Mouse (Mus musculus) liver, embryonic 15.5 days (tissue): ENCODE results near the gene Cort. TPM values are rescaled to one million over a fixed set of nuclear protein-coding genes. Genes with fewer than 3 reads are reported as not detected.

Source experiments
- ATAC-seq: fragments of 200-750 bp; cut with Nextera tagmentation; 2 replicates; pipeline ENCODE4 v1.8.0; 2017; ENCODE audit warnings: moderate number of reproducible peaks, mild to moderate bottlenecking, moderate library complexity; ENCODE audit not compliant: insufficient read depth
- H3K27ac ChIP-seq: fragments of 300-500 bp; sonication (generic); replicated peaks from 2 replicates; pipeline ENCODE4 v1.5.1; 2015; ENCODE audit warnings: mild to moderate bottlenecking, inconsistent platforms
- H3K27me3 ChIP-seq: fragments of 300-500 bp; sonication (generic); 2 replicates; pipeline ENCODE4 v1.6.1; 2015; ENCODE audit warnings: mild to moderate bottlenecking, inconsistent platforms
- H3K36me3 ChIP-seq: fragments of 300-500 bp; sonication (generic); replicated peaks from 2 replicates; pipeline ENCODE4 v1.6.1; 2015; ENCODE audit warnings: moderate library complexity, mild to moderate bottlenecking, inconsistent platforms
- H3K4me1 ChIP-seq: fragments of 300-500 bp; sonication (generic); replicated peaks from 2 replicates; pipeline ENCODE4 v1.6.1; 2015; ENCODE audit warnings: inconsistent platforms
- H3K4me2 ChIP-seq: fragments of 300-500 bp; sonication (generic); 2 replicates; pipeline ENCODE4 v1.6.1; 2015; ENCODE audit warnings: moderate library complexity, mild to moderate bottlenecking, inconsistent platforms
- H3K4me3 ChIP-seq: fragments of 300-500 bp; sonication (generic); replicated peaks from 2 replicates; pipeline ENCODE4 v1.5.1; 2015; ENCODE audit warnings: mild to moderate bottlenecking, inconsistent platforms
- H3K9ac ChIP-seq: fragments of 300-500 bp; sonication (generic); 2 replicates; pipeline ENCODE4 v1.6.1; 2015; ENCODE audit warnings: moderate library complexity, mild to moderate bottlenecking, inconsistent platforms
- H3K9me3 ChIP-seq: fragments of 300-500 bp; sonication (generic); replicated peaks from 2 replicates; pipeline ENCODE4 v1.6.1; 2016; ENCODE audit warnings: inconsistent platforms
- WGBS: fragments of 180-500 bp; shearing (Covaris S2); methylation state at CpG from one replicate; pipeline ENCODE4 v1.1.7; 2015; ENCODE audit warnings: mixed read lengths; ENCODE audit not compliant: insufficient replicate concordance; 5-methylcytosine and 5-hydroxymethylcytosine counted together
- polyA plus RNA-seq: library from polyadenylated mRNA; unstranded; fragments of >200 nt; fragmentation: Nextera tagmentation; extraction: Ambion mirVana; gene quantifications from 2 replicates; pipeline ENCODE4 v1.2.1, GENCODE M21; 2015

Cort gene
- polyA plus RNA-seq, 1 experiment from 2014 or later = 0.14 TPM

DNA sequence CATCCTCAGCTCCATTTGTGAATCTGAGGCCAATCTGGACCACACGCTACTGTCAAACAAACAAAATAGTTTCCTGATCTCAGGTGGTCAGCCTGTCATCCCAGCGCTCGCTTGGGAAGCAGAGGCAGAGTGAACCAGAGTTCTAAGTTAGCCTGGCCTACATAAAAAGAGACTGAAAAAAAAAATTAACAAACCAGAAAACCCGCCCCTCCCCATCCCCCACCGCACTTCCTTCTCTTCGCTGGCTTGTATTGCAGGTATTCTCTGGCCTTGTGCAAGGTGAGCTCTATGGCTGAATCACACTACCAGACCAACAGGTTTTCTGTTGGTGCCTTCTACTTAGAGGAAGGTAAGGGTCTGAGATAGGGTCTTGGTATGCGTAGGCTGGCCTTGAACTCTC lies 21.0 kb upstream of the Cort start:
- no peak overlapping the region for H3K4me3 ChIP-seq
- ATAC-seq = no peak
- H3K4me1 ChIP-seq = peaks cover 33% of the 10 kb centered on the region
- H3K9ac ChIP-seq = no peak overlapping the region
- H3K4me2 ChIP-seq = no peak overlapping the region
- peaks cover 27% of the 10 kb centered on the region for H3K36me3 ChIP-seq
- H3K27me3 ChIP-seq = peaks cover 4% of the 10 kb centered on the region; the same call in 1 of the 2 replicates
- no peak overlapping the region for H3K27ac ChIP-seq
- no peaks in the 10 kb centered on the region for H3K9me3 ChIP-seq
- WGBS = 52% methylated on average over 7 of the region's 7 CpGs

DNA sequence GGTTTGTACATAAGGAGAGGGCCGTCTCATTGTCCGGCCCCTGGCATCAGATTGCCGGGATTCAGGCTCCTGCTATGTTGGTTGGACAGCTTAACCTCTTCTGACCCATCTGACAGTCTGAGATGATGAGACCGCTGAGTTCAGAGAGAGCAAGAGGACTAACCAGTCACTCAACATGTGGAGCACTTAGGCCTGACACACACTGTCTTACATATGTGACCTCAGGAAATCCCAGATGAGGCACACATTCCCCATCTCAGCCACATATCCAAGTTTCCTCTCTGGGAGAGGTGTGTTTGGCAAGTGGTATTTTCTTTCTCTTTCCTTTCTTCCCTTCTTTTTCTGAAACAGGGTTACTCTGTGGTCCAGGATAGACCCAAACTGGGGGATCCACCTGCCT lies 18.6 kb upstream of the Cort start:
- Histone ChIP-seq H3K27me3 (peaks cover 4% of the 10 kb centered on the region; the same call in 1 of the 2 replicates), H3K9me3 (no peaks in the 10 kb centered on the region), H3K9ac (no peak overlapping the region), H3K27ac (no peak overlapping the region), H3K4me2 (no peak overlapping the region), H3K4me3 (no peak overlapping the region), H3K36me3 (peaks cover 4% of the 10 kb centered on the region), H3K4me1 (peaks cover 29% of the 10 kb centered on the region)
- WGBS = 75% methylated on average over 4 of the region's 4 CpGs
- ATAC-seq = no peak

DNA sequence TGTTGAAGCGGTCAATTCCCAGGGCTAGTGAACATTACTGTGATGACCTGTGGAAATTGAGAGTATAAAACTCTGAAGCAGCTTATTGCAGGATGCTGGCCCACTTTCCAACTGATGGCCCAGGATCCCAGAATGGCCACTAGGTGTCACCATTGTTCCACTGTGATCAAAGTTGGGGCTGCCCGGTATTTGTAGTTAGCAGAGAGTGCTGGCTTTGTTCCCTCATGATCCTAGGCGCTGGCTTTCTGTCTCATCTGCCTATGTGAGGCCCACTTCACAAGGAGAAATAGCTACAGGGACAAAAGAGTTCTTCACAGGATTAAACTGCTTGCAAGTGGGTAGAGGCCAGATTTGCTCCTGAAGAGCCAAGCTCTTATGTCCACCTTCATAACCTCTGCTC lies 17.9 kb upstream of the Cort start:
- no peaks in the 10 kb centered on the region for H3K9me3 ChIP-seq
- no peak overlapping the region for H3K4me3 ChIP-seq
- peaks cover 4% of the 10 kb centered on the region; the same call in 1 of the 2 replicates for H3K27me3 ChIP-seq
- WGBS = 6% methylated on average over 3 of the region's 3 CpGs
- no peak overlapping the region for H3K4me2 ChIP-seq
- H3K9ac ChIP-seq = no peak overlapping the region
- peaks cover 25% of the 10 kb centered on the region for H3K4me1 ChIP-seq
- no peak for ATAC-seq
- H3K36me3 ChIP-seq = no peaks in the 10 kb centered on the region
- H3K27ac ChIP-seq = no peak overlapping the region

DNA sequence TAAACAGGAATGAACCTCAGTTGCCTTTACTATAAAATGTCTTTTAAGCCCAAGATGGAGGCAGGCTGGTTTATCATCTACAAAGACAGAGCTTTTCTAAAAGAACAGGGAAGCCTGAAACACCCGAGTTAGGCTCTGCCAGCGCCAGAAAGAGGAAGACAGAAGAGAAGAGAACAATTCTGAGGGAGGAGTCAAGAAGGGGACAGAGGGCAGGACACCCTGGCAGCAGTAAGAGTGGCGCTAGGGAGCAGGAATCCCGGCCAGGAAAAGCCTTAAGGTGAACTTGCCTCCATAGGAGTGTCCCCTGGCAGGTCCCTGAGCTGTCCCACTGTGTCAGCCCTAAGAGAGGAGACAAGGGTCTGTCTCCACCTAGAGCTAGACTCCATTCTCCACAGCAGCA lies 17.0 kb upstream of the Cort start:
- no peak overlapping the region for H3K4me2 ChIP-seq
- H3K27me3 ChIP-seq = peaks cover 4% of the 10 kb centered on the region; the same call in 1 of the 2 replicates
- ATAC-seq = no peak
- no peaks in the 10 kb centered on the region for H3K36me3 ChIP-seq
- peaks cover 20% of the 10 kb centered on the region for H3K4me1 ChIP-seq
- H3K9me3 ChIP-seq = no peaks in the 10 kb centered on the region
- no peak overlapping the region for H3K4me3 ChIP-seq
- WGBS = 14% methylated on average over 4 of the region's 4 CpGs
- no peak overlapping the region for H3K27ac ChIP-seq
- H3K9ac ChIP-seq = no peak overlapping the region

DNA sequence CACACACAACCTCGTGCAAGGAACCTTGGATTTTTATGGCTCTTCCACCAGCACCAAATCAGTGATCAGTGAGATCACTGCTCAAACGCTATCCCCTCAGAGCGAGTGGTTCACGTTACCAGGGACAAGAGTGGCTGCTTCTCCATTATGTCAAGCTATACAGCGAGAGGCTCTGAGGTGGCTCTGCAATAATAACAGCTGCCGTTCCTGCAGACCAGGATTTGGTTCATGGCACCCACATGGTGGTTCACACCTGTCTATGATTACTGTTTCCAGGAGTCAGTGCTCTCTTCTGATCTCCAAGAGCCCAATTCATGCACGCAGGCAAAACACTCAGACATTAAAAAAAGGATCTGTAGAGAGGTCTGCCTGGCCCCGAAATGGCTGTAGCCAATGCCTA lies 12.0 kb upstream of the Cort start:
- 80% methylated on average over 8 of the region's 8 CpGs for WGBS
- Histone ChIP-seq H3K27me3 (peaks cover 4% of the 10 kb centered on the region; the same call in 1 of the 2 replicates), H3K36me3 (no peaks in the 10 kb centered on the region), H3K9me3 (no peaks in the 10 kb centered on the region), H3K4me2 (no peak overlapping the region), H3K9ac (no peak overlapping the region), H3K4me1 (peaks cover 13% of the 10 kb centered on the region), H3K4me3 (no peak overlapping the region), H3K27ac (no peak overlapping the region)
- ATAC-seq = no peak

DNA sequence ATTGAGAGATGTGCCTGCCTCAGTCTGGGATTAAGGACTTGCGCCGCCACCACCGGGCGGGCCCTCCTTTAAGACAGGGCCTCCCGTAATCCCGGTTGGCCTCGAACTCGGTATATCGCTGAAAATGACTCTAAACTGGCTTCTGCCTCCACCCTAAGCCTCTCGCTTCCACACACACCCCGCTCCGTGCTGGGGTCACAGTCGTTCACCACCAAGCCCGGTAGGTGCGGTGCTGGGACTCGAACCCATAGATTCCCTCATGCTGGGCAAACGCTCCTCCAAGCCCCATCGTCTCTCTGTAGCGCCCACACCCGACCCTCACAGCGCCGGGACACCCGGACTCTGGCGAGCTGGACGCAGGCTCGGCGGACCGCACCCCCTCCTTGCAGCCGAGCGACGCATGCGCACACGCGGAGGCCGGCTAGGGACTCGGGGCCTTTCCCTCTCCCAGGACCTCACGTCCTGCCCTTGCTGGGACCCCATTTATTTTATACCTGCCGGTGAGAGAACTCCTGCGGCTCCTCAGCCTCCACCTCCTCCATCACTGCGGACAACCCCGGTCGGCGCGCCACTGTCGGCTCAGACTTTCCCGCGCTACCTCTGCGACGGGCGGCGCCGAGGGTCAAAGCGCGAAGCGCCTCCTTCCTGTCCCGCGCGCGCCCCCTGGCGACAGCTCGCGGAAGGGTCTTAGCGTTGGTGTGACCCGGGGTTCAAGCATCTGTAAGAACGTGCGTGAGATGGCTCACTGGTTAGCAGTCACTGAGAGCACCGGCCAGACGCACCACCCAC lies 10.6 kb upstream of the Cort start, which contains the start of gene Cenps:
Cenps (minus strand) TSS at position 648 of the 789 bp plus-strand sequence.
- Histone ChIP-seq H3K4me3 (peak within 1 kb of the TSS; percentile 81), H3K4me2 (peak within 1 kb of the TSS; percentile 90), H3K27ac (peak within 1 kb of the TSS; percentile 87), H3K9ac (peak within 1 kb of the TSS; percentile 76), H3K9me3 (no peaks in the 10 kb centered on the region), H3K36me3 (no peaks in the 10 kb centered on the region), H3K27me3 (no peaks in the 10 kb centered on the region), H3K4me1 (peaks cover 19% of the 10 kb centered on the region)
- WGBS = under 1% methylated on average over 68 of the region's 68 CpGs
- peak; percentile 88 for ATAC-seq

DNA sequence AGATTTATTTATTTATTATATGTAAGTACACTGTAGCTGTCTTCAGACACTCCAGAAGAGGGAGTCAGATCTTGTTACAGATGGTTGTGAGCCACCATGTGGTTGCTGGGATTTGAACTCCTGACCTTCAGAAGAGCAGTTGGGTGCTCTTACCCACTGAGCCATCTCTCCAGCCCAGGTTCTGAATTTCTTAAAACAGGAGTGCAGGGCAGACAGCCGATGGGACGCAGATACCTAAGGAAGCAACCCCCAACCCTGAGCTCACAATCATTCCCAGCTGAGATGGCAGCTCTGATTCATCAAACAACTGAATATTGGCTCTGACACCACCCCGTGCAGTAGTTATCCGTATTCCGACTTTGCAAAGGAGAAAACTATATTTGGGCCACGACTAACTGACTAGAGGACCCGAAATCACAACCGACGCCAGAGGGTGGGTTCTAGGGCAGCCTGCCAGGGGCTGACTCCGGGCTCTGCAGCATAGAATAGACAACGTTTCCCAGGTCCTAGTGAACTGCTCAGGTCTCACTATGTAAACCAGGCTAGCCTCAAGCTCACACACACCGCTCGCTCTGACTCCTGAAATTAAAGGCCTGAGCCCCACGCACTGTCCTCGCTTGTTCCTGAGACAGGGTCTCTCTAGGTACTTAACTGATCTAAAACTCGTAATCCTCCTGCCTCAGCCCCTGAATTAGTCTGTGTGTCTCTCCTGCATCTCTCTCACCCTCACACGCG lies 9.7 kb upstream of the Cort start:
- Histone ChIP-seq H3K9ac (peak overlapping the region; percentile 76), H3K27me3 (no peaks in the 10 kb centered on the region), H3K4me1 (peaks cover 19% of the 10 kb centered on the region), H3K27ac (peak overlapping the region; percentile 87), H3K4me3 (peak overlapping the region; percentile 81), H3K9me3 (no peaks in the 10 kb centered on the region), H3K36me3 (no peaks in the 10 kb centered on the region), H3K4me2 (peak overlapping the region; percentile 90)
- no peak for ATAC-seq
- 69% methylated on average over 18 of the region's 18 CpGs for WGBS

DNA sequence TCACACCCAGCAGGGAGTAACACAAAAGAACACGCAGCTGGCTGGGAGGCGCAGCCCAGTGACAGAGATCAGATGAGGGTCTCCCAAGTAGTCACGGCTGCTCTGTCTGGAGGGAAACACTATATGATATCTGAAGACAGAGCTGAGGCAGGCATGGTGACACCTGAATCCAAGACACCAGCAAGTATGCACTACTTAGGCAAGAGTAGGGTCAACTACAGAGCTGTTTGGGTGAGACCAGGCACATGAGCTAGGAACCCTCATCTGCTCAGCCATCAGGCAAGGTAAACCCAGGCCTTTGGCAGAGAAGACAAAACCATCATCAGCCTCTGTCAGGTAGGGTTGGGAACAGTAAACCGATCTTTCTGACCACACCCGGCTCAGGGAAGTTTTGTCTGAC lies 6.8 kb upstream of the Cort start:
- Histone ChIP-seq H3K9ac (no peak overlapping the region), H3K9me3 (no peaks in the 10 kb centered on the region), H3K4me2 (no peak overlapping the region), H3K4me1 (peaks cover 22% of the 10 kb centered on the region), H3K4me3 (no peak overlapping the region), H3K36me3 (peaks cover 2% of the 10 kb centered on the region; the same call in 1 of the 2 replicates), H3K27ac (0 out of 2 replicates have a peak overlapping the region, but pooled peaks have one; percentile 5), H3K27me3 (no peaks in the 10 kb centered on the region)
- ATAC-seq = no peak
- 72% methylated on average over 5 of the region's 5 CpGs for WGBS

DNA sequence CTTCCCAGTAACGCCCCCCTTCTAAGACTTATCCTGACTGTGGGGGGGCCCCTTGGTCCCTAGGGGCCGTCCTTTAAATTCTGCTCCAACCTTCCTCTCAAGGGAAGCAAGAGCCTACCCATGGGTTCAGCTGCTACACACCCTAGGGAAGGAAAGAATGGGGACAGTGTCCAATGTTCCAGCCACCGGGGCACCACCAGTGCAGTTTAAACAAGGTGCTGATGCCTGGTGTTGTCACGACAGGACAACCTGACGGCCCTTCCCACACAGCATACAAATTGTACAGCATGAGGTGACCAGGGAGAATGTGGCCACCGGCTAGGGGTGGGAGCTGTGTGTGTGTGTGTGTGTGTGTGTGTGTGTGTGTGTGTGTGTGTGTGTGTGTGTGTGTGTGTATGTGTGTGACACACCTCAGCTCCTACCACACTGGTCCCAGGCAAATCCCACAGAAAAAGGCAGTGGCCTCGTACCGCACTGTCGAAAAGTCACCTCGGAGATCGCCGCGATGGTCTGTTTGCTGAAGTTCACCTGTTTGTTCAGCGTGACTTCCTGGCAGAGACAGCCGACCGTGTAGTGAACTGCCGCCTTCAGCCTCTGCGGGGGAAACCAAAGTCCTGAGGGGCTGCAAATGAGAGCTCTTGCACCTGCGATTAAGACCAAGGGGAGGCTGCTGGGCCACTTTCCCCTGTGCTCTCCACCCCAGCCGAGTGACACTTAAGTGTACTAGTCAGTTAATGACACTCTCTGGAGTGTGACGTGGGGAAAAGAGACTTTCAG lies 5.4 kb upstream of the Cort start:
- no peaks in the 10 kb centered on the region for H3K9me3 ChIP-seq
- H3K4me3 ChIP-seq = no peak overlapping the region
- no peak overlapping the region for H3K9ac ChIP-seq
- H3K27ac ChIP-seq = peak overlapping the region; percentile 38; the same call in 1 of the 2 replicates
- H3K27me3 ChIP-seq = no peaks in the 10 kb centered on the region
- no peak overlapping the region for H3K4me2 ChIP-seq
- 76% methylated on average over 21 of the region's 21 CpGs for WGBS
- ATAC-seq = peak; percentile 19; the same call in 1 of the 2 replicates
- H3K36me3 ChIP-seq = peaks cover 2% of the 10 kb centered on the region; the same call in 1 of the 2 replicates
- H3K4me1 ChIP-seq = peaks cover 18% of the 10 kb centered on the region

DNA sequence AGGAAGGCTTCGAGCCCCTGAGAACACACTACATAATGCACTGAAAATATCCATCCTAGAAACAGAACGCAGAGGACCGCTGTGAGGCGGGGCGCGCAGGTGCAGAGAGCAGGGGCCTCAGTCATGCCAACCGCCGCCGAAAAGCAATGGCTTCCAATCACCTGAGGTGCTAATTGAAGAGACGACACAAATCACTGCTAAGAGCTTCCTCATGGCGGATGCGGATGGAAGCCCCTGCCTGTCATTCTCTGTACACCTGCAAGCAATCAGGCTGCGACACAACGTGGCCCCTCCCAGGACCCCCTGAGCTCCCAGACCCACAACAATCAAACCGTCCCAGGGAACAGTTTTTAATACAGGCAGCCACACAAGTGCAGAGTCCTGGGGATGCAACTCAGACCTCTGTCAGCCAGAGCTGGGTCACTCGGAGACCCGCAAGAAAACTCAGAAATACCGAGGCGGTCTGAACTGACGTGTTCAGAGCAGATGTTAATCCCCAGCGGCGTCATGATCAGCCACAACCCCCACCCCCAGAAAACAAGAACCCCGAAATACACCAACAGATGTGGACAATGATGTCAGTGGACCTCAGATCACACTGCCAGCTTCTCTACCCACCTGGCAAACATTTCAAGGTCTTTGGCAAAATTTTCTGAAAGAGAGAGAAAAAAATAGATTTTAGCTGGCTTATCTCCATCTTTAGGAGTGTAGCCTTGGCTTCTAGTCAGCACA lies 4.6 kb upstream of the Cort start:
- Histone ChIP-seq H3K4me1 (peaks cover 10% of the 10 kb centered on the region), H3K9ac (no peak overlapping the region), H3K36me3 (peaks cover 2% of the 10 kb centered on the region; the same call in 1 of the 2 replicates), H3K4me3 (no peak overlapping the region), H3K9me3 (no peaks in the 10 kb centered on the region), H3K4me2 (no peak overlapping the region), H3K27me3 (no peaks in the 10 kb centered on the region), H3K27ac (no peak overlapping the region)
- ATAC-seq = no peak
- WGBS = 88% methylated on average over 23 of the region's 23 CpGs
